Mouse (Mus musculus) liver, adult 2 months (tissue): Measurements from ENCODE around the gene Pcsk4.

ENCODE experiments used
- CTCF ChIP-seq: fragments of 200-500 bp; IDR thresholded peaks from 2 replicates; pipeline ENCODE4 v1.5.1; 2011; ENCODE audit warnings: low read depth, low read length, control low read depth
- POLR2A ChIP-seq: fragments of 200-500 bp; IDR thresholded peaks from 2 replicates; pipeline ENCODE4 v1.6.1; 2011; ENCODE audit warnings: low read length, control low read depth; ENCODE audit not compliant: insufficient read depth; ENCODE audit errors: extremely low read depth

DNA sequence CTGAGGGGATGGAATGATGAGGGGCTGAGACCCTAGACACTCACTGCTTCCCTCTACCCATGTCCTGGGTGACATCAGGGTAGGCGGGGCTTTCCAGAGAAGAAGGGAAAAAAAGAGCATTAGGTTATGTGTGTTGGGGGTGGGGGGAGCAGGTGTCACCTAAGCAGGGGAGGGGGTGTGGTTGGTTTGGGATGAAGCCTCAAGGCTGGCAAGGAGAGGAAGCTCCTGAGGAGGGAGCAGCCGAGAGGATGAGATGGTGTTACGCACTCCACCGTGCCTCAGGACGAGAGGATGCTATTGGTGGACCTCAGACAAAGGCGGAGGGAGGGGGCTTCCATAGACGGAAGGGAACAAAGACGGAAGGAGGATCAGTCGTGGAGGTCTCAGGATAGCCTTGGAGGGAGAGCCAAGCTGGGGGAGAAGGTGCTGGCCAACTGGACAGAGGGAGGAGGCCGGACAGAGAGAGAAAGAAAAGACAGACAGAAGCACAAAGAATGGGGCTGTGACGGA, 28.6 kb downstream of the Pcsk4 start:
- TF ChIP-seq CTCF (no peak), POLR2A (no peak)
